ENCODE assay signal across 10 mouse cellular contexts in the genomic region with DNA sequence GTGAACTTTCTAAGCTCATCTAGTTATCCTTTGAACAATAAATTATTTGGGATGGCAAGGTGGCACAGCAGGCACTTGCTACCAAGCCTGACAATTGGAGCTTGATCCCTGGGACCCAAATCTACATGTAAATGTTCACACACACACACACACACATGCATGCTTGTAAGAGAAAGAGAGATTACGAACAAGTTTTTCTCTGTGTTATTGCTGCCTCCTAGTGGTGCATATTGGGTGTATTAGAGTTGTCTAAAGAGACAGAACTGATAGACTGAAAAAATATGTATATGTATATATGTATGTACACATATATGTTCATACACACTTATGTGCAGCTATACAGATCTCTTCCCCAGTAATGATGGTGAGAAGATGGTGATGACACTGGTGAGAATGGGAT. TPM values are rescaled to one million over a fixed set of nuclear protein-coding genes. Genes with fewer than 3 reads are reported as not detected.
A peak's percentile ranks its signal among the peaks of the same experiment; 100 is the strongest.
DNase-seq lines count a peak whose midpoint lies in the region; ATAC-seq lines count a peak whose summit lies in the region.
"Had no signal": no experiment of that assay in that cellular context is flagged by ENCODE, and none has a peak within 500 bp of the region (broad histone marks: within the 10 kb centered on the region; RNA-seq: fewer than 3 reads in every experiment).

No protein-coding gene starts in this region.

- no peak overlapping the region for H3K4me3 ChIP-seq in kidney, embryonic 16.5 days (ENCODE audit: low read length)
- H3K4me3 ChIP-seq: hindbrain, embryonic 15.5 days; neural tube, embryonic 13.5 days had no signal

- DNase-seq in kidney, adult 9 months: peak; percentile 41
- DNase-seq in kidney, postnatal 4 days: no peak
- DNase-seq in 416B (ENCODE audit: low read depth): peak; percentile 76
- DNase-seq in MN1 (ENCODE audit: low spot score): peak; percentile 40
- no peak for DNase-seq in cerebellum, adult 11 months
- no peak for DNase-seq in layer of hippocampus, adult 8-10 months (ENCODE audit: low spot score in 2 of 2)

- H3K4me1 ChIP-seq in kidney, embryonic 16.5 days (ENCODE audit: insufficient read depth, low read length): no peaks in the 10 kb centered on the region

- WGBS in kidney, embryonic 16.5 days: 35% methylated on average over 1 of the region's 1 CpGs

- ATAC-seq in hematopoietic stem cell, adult 5-6 weeks (replicated peaks in 1 of 2; ENCODE audit: insufficient read depth in 1 of 2, low FRiP score in 2 of 2, low TSS enrichment in 1 of 2, low read depth in 1 of 2, poor library complexity in 2 of 2, severe bottlenecking in 2 of 2): 0 out of 4 replicates have a peak, but pooled peaks have one; percentile 22 to 36
- no peak for ATAC-seq in kidney, embryonic 16.5 days (ENCODE audit: low FRiP score, low TSS enrichment)

- no peaks in the 10 kb centered on the region for H3K9me3 ChIP-seq in kidney, embryonic 16.5 days (ENCODE audit: low read length)
- H3K9me3 ChIP-seq: hindbrain, embryonic 15.5 days; neural tube, embryonic 13.5 days had no signal

- no peaks in the 10 kb centered on the region for H3K36me3 ChIP-seq in kidney, embryonic 16.5 days (ENCODE audit: insufficient read depth, low read length)
- H3K36me3 ChIP-seq: hindbrain, embryonic 15.5 days; neural tube, embryonic 13.5 days had no signal

- no peak overlapping the region for H3K9ac ChIP-seq in kidney, embryonic 16.5 days (replicated peaks; ENCODE audit: low read length)
- H3K9ac ChIP-seq: hindbrain, embryonic 15.5 days; neural tube, embryonic 13.5 days had no signal

- no peak overlapping the region for H3K27ac ChIP-seq in kidney, embryonic 16.5 days (ENCODE audit: low read length)
- H3K27ac ChIP-seq: hindbrain, embryonic 15.5 days; neural tube, embryonic 13.5 days had no signal

- H3K27me3 ChIP-seq in kidney, embryonic 16.5 days (ENCODE audit: insufficient read depth, low read length): no peaks in the 10 kb centered on the region
- H3K27me3 ChIP-seq: hindbrain, embryonic 15.5 days had no signal

- no peak overlapping the region for H3K4me2 ChIP-seq in kidney, embryonic 16.5 days (replicated peaks; ENCODE audit: low read depth, low read length)
- H3K4me2 ChIP-seq: hindbrain, embryonic 15.5 days; neural tube, embryonic 13.5 days had no signal

RNA-seq across cellular contexts. Expression of a gene that starts 6.5 kb away (rescaled TPM):
- total RNA-seq in hematopoietic stem cell, adult 5-6 weeks (2017): 3.0 and 5.0 TPM in 2 replicates
- 10 to 100 TPM; 20.9 to 24.8 (median 24.1) TPM for total RNA-seq in layer of hippocampus, adult 8-10 months (2022)
- 10.0 and 10.4 TPM in 2 replicates for polyA plus RNA-seq in kidney, embryonic 16.5 days (2015; fragmentation: Nextera tagmentation; extraction: Ambion mirVana)

Comparison
In these comparisons a context has a peak if more than half of its experiments do, and no peak if none do; other contexts are left out.
1. DNase-seq: peak in kidney, adult 9 months (single experiment), 416B (single experiment) and MN1 (single experiment); none in kidney, postnatal 4 days (0 of 2), cerebellum, adult 11 months (single experiment) and layer of hippocampus, adult 8-10 months (0 of 2).